Comparison of ENCODE assay signal across 15 mouse cellular contexts in the genomic region with DNA sequence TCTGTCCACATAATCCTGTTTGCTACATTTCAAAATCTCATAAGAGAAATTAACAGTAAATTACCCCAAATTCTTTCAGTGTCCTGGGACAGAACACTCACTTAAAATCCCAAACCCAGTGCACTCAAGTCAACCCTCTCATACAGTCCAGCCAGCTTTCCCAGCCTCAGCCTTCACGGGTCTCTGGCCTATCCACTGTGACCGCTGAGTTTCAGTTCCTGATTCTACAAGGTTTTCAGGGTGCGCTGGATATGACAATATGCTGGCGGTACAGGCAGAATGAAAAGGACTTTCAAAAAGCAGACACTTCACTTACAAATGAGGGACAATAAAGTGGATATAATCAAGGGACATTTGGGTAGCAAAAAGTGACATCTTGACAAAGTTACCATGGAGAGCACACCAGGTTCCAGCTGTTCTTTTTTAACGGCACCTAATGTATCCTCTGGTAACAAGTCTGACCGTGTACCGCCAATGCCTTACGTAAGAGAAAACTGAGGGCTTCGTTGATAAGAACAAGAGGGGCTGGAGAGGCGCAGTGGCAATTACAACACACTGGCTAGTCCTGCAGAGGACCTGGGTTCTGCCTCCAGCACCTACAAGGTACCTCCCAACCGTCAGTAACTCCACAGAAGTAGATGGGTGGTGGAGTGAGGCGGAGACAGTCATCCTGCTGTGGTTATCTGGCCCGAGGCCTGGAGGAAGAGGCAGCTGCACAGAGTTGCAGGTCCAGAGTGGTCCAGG. TPM values are rescaled to one million over a fixed set of nuclear protein-coding genes. Genes with fewer than 3 reads are reported as not detected.
DNase-seq lines count a peak whose midpoint lies in the region; ATAC-seq and TF ChIP-seq lines count a peak whose summit lies in the region.
"Had no signal": no experiment of that assay in that cellular context is flagged by ENCODE, and none has a peak within 500 bp of the region (broad histone marks: within the 10 kb centered on the region; RNA-seq: fewer than 3 reads in every experiment).

No protein-coding gene starts in this region.

- WGBS in heart, embryonic 10.5 days = 55% methylated on average over 13 of the region's 13 CpGs
- whole genome bisulfite sequencing in liver, postnatal 0 days (ENCODE audit: insufficient replicate concordance) = 44% methylated on average over 13 of the region's 13 CpGs

- no peaks in the 10 kb centered on the region for H3K9me3 ChIP-seq in heart, embryonic 10.5 days
- H3K9me3 ChIP-seq in liver, postnatal 0 days (ENCODE audit: low read length) = no peaks in the 10 kb centered on the region
- H3K9me3 ChIP-seq: hindbrain, embryonic 13.5 days had no signal

- H3K4me1 ChIP-seq in heart, embryonic 10.5 days = peaks cover 18% of the 10 kb centered on the region
- H3K4me1 ChIP-seq in liver, postnatal 0 days (ENCODE audit: insufficient read depth) = peaks cover 10% of the 10 kb centered on the region; the same call in 1 of the 2 replicates

- H3K27ac ChIP-seq in heart, embryonic 10.5 days = 0 out of 2 replicates have a peak overlapping the region, but pooled peaks have one; percentile 47
- no peak overlapping the region for H3K27ac ChIP-seq in liver, postnatal 0 days (ENCODE audit: low read depth)
- H3K27ac ChIP-seq: hindbrain, embryonic 13.5 days; left cerebral cortex, adult 2 months; stomach, postnatal 0 days had no signal

- TF ChIP-seq CTCF in liver, postnatal 0 days (IDR thresholded peaks at IDR 0.05; ENCODE audit: low read depth) = no peak

- no peaks in the 10 kb centered on the region for H3K27me3 ChIP-seq in heart, embryonic 10.5 days (ENCODE audit: insufficient read depth, poor library complexity, severe bottlenecking)
- no peaks in the 10 kb centered on the region for H3K27me3 ChIP-seq in liver, postnatal 0 days (ENCODE audit: insufficient read depth, low read length)
- H3K27me3 ChIP-seq: hindbrain, embryonic 13.5 days had no signal

- H3K4me2 ChIP-seq in liver, postnatal 0 days (ENCODE audit: low read depth, low read length) = peak overlapping the region; percentile 6; the same call in 1 of the 2 replicates
- H3K4me2 ChIP-seq: hindbrain, embryonic 13.5 days had no signal

- intact Hi-C loops in heart, postnatal 10 days (cut with DNase I) = no loop called here

- DNase-seq in heart, embryonic 10.5 days (ENCODE audit: low spot score) = no peak
- DNase-seq in heart, postnatal 10 days = no peak
- peak; percentile 40 for DNase-seq in liver, postnatal 0 days
- no peak for DNase-seq in layer of hippocampus, postnatal 36 days
- DNase-seq in layer of hippocampus, adult 11-12 months (ENCODE audit: low spot score) = no peak
- DNase-seq: cerebellum, adult 8-10 months; kidney, adult 11 months; kidney, postnatal 36 days; right cerebral cortex, postnatal 25 days had no signal

- H3K36me3 ChIP-seq in heart, embryonic 10.5 days = no peaks in the 10 kb centered on the region
- no peaks in the 10 kb centered on the region for H3K36me3 ChIP-seq in liver, postnatal 0 days (replicated peaks; ENCODE audit: insufficient read depth, low read length)
- H3K36me3 ChIP-seq: hindbrain, embryonic 13.5 days had no signal

- no peak overlapping the region for H3K4me3 ChIP-seq in heart, embryonic 10.5 days
- no peak overlapping the region for H3K4me3 ChIP-seq in liver, postnatal 0 days (ENCODE audit: low read depth, low read length)
- H3K4me3 ChIP-seq: hindbrain, embryonic 13.5 days; left cerebral cortex, adult 2 months had no signal

- TF ChIP-seq EP300 in liver, postnatal 0 days (IDR thresholded peaks at IDR 0.05; ENCODE audit: low read depth) = no peak

- ATAC-seq in common myeloid progenitor, adult 5-6 weeks (replicated peaks; ENCODE audit: low read depth, poor library complexity, severe bottlenecking) = peak; percentile 81
- peak; percentile 57 for ATAC-seq in liver, postnatal 0 days
- ATAC-seq in neutrophil, adult 5-6 weeks (ENCODE audit: extremely low read depth, insufficient number of reproducible peaks, low FRiP score, poor library complexity, severe bottlenecking) = peak; percentile 87
- no peak for ATAC-seq in frontal cortex, adult (ENCODE audit: low TSS enrichment)

- H3K9ac ChIP-seq in liver, postnatal 0 days (replicated peaks) = no peak overlapping the region
- H3K9ac ChIP-seq: hindbrain, embryonic 13.5 days had no signal

RNA-seq across cellular contexts. Expression of a gene that starts 32.6 kb away (rescaled TPM):
- polyA plus RNA-seq in heart, embryonic 10.5 days (2016; fragmentation: Nextera tagmentation; extraction: Ambion mirVana) = 9.6 and 10.7 TPM in 2 replicates
- 10 to 100 TPM; 12.9 to 13.5 TPM for total RNA-seq in heart, postnatal 10 days (2021)
- 0.53 and 3.7 TPM in 2 replicates for total RNA-seq in common myeloid progenitor, adult 5-6 weeks (2017)
- polyA plus RNA-seq in liver, postnatal 0 days (2015; fragmentation: Nextera tagmentation; extraction: Ambion mirVana) = 6.5 and 8.4 TPM in 2 replicates
- total RNA-seq in neutrophil, adult 5-6 weeks (2017) = 9.5 and 10.2 TPM in 2 replicates
- 1 to 10 TPM; 5.5 to 5.6 TPM for total RNA-seq in layer of hippocampus, postnatal 36 days (2021)
